Mouse (Mus musculus): ENCODE results near the gene Simc1.

DNA sequence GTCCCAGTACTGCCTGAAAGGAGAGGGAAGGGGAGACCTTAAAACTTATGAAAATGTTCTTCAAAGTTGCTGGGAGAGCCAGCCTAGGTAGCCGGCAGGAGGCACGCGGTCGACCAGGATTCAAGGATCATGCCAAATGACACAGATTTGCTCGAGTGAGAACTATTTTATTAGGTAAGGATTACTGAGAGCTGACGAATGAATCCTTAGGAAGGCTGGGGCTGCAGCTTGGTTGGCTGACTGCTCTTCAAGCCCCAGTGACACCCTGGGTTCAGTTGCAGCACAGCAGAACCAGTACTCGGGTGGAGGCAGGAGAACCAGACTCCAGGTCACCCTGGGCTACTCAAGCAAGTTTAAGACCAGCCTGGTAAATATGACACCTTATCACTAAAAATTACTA, 44.5 kb downstream of the Simc1 start:
- no peak for TF ChIP-seq POLR2A (IDR thresholded peaks at IDR 0.05; ENCODE audit: low read depth, low read length)
- TF ChIP-seq CTCF (conservative IDR thresholded peaks at IDR 0.05; ENCODE audit: insufficient read depth, insufficient read length, low read depth, low read length): no peak

All from kidney, adult 2 months (tissue).